Mouse (Mus musculus) kidney, postnatal 14 days (tissue): ENCODE results near the gene Sash1.
"Not testable (repeated sequence)": the region's sequence is repeated elsewhere in the genome, so short reads cannot be mapped to it uniquely, and the experiment has no call there.

Source experiments
- DNase-seq: peaks from one replicate; pipeline ENCODE4 v3.0.0; 2022; ENCODE audit warnings: mixed read lengths

Sash1 gene

GRCm38 (mm10) chr10:8749537-8749936 lies 136.3 kb downstream of the Sash1 start:
- DNase-seq: no peak

DNA sequence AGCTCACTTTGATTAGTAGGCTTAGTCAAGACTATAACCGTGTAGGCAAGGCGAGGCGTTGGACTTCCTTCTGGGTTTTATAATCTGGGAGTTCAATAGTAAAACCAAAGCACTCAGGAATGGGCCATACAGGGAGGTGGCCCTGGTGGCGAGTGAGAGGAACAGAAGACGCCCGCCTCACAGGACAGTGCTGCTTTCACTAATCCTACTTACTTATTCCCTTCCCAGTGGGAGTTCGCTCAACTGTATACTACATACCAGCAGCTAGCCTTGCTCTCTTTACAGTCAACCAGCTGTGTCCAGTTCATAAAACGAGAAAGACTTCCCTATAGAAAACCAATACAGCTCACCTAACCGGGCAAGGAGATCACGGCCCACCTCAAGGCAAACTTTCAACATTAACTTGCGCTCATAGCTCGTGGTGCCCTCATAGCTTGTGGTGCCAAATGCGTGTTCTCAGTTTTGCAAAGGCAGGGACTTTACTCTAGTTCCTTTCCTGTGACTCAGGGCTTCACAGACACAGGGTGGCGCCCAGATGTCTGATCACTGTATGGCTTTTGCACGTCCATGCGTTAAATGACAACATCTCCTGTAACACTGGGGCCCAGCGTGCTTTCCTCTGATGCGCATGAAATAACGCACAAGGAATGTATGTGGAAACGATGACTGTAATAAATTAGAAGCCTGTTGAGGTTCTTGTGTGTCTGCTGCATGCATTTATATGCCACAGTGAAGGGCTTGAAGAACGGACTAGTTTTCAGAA lies 138.2 kb downstream of the Sash1 start:
- DNase-seq: no peak

DNA sequence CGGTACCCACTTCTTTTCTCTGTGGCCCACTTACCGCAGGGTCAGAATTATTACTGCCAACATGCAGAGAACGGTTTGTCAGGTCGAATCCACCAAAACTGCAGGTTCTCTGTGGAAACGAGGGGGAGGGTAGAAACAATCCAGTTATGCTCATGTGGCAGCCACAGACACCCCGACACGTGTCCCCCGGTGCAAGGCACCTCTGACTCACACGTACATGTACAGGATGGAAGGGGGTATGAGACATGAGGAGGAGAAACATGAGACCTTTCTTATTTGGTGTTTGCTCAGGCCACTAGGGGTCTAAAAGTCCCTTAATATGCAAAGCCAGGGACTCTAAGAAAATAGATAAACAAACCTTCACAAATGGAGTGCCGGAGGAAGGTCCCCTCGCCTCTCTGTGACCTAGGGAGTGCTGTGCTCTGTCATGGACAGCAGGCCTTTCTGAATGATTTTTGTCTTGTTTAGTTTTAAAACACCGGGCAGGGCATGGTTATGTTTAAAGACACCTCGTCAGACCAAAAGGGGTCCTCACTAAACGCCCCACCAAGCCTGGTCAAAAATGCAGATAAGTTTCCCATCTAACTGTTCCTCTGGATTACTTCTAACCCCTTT lies 139.7 kb downstream of the Sash1 start:
- no peak for DNase-seq

GRCm38 (mm10) chr10:8742872-8743271 lies 143.0 kb downstream of the Sash1 start:
- DNase-seq: peak; percentile 71

- DNase-seq: no peak
Measured at GRCm38 (mm10) chr10:8741505-8741904, 144.4 kb downstream of the Sash1 start.

DNA sequence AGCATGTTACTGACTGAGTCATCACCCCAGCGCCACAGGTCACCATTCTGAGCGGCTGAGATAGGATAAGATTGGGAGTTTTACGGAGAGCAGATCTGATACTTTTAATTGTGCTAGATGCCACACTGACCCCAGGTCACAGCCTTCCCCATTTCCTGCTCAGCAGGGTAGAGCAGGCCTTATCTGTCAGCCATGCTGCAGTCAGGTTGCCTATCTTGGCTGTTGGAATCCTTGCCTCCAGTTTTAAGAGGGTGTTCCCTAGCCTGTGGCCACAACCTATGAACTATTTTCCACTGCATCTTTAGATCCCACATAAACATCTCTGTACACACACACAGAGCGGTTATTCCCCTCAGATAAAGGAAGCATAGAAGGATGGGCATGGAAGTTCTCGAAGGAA lies 145.1 kb downstream of the Sash1 start:
- no peak for DNase-seq

GRCm38 (mm10) chr10:8729387-8730337 lies 156.2 kb downstream of the Sash1 start:
- DNase-seq: no peak

- DNase-seq: no peak
Measured at GRCm38 (mm10) chr10:8719345-8719744, 166.5 kb downstream of the Sash1 start.

GRCm38 (mm10) chr10:8718831-8719230 lies 167.0 kb downstream of the Sash1 start:
- no peak for DNase-seq

DNA sequence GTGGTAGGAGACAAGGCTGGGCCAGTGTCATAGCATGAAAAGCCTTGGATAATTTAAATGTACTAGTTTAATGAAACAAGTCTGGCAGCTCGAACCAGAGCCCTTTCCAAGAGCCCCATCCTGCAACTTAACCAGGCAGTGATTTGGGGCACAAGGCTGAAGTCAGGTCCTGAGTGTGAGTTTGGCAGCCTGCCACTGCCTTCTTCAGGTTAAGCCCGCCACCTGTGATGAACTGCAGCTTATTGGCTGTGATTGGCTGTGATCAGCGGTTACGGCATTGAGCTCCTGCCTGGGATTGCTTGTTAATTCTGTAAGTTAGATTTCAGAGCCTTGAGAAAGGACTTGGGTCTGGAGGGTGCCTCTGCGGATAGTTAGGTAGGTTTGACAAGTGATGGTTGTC lies 168.7 kb downstream of the Sash1 start:
- no peak for DNase-seq

- DNase-seq: peak; percentile 73
Measured at GRCm38 (mm10) chr10:8715679-8716284, 170.1 kb downstream of the Sash1 start.

- DNase-seq: not testable (repeated sequence)
Measured at GRCm38 (mm10) chr10:8696636-8697035, 189.2 kb downstream of the Sash1 start.

GRCm38 (mm10) chr10:8693996-8694500 lies 191.8 kb downstream of the Sash1 start:
- no peak for DNase-seq

DNA sequence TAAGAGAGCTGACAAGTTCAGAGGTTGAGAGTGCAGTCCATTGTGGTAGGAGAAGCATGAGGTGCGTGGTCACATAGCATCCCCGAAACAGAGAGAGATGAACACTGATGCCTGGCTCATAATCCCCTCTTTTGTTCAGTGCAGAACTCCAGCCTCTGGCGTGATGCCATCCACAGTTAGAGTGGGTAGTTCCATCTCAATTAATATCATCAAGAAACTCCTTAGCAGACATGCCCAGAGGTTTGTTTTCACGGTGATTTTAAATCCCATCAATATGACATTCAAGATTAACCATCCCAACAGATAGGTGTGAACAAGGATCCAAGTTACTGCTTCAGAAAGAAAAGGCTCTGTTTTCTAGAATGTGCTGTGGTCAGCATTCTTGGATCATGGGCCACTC lies 192.3 kb downstream of the Sash1 start:
- no peak for DNase-seq

DNA sequence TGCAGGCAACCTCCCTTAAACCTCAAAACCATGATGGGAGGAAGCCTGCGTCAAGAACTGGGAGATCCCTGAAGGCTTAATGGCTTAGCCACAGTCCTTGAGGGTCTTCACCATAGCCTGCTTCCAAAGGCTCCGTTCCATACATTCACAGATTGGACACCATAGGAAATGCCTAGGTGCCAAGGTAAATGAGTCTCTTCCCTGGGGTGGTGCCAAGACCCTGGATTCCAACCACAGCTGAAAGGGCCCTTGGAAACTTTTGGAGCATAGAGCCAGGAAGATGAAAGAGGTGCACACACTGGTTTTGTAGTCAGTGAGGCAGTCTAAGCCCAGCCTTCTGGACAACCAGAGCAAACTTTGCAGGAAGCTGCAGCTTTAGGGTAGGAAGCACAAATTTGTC lies 193.3 kb downstream of the Sash1 start:
- DNase-seq: no peak

DNA sequence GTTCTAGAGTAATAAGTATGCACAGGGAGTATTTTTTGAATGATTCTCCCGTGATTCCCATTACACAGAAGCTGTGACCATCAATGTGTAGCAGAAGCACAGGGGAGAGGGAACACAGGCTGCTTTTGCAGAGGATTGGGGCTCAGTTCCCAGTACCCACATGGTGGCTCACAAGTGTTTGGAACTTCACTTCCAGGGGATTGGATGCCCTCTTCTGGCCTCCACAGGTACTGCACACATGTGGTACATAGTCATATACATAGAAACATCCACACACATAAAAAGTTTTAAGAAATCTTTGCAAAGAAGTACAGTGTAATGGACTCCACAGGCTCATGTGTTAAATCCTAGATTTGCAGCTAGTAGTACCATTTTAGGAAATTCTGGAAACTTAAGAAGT lies 199.7 kb downstream of the Sash1 start:
- DNase-seq: no peak

- DNase-seq: no peak
Measured at GRCm38 (mm10) chr10:8685269-8685668, 200.6 kb downstream of the Sash1 start.

GRCm38 (mm10) chr10:8682900-8683299 lies 203.0 kb downstream of the Sash1 start:
- DNase-seq: peak; percentile 60

DNA sequence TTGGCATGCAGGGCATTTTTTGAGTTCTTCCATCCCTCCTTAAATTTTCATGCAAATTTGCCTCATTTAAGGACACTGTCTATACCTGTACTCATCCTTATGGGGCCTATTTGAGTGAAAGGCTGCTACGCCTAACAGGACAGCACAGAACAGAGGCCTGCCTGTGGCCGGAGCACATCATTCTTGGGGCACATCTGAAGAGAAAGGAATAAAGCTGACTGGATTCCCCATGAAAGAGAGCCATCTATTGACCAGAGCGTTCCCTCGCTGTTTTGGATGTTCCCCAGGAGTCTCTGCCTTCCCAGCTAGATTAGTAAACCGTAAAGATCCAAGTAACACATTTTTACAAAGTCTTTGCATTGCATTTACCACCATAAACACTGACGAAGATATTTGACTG lies 203.5 kb downstream of the Sash1 start:
- no peak for DNase-seq

DNA sequence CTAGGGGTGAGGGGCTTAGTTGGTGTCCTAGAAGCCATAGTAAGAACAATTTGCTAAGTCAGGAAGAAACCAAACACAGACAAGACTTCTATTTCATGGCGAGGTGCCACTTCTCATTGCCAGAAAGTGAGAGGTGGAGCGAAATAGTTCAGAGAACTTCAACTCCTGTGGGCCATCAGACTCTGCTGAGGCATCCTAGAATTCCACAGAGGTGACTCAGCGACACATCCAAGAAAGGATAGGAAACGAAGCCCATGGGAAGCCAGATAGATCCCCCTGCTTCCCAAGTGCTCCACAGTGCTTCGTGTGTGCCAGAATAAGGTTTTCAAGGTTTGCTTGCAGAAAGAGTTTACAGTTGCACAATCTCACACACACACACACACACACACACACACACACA lies 209.1 kb downstream of the Sash1 start:
- DNase-seq: no peak
